Mouse (Mus musculus) cortical plate, adult 2 months (tissue): ENCODE measurements around the gene Itga5. TPM values are rescaled to one million over a fixed set of nuclear protein-coding genes. Genes with fewer than 3 reads are reported as not detected.
A peak's percentile ranks its signal among the peaks of the same experiment; 100 is the strongest.

Source experiments
- H3K27ac ChIP-seq: fragments of 200-500 bp; 2 replicates; pipeline ENCODE4 v1.5.1; 2012; ENCODE audit warnings: low read length, control low read depth, inconsistent platforms; ENCODE audit not compliant: insufficient read depth
- H3K4me1 ChIP-seq: fragments of 200-500 bp; 2 replicates; pipeline ENCODE4 v1.6.1; 2011; ENCODE audit warnings: low read length; ENCODE audit not compliant: control insufficient read depth, insufficient read depth
- H3K4me3 ChIP-seq: fragments of 200-500 bp; 2 replicates; pipeline ENCODE4 v1.5.1; 2011; ENCODE audit warnings: mild to moderate bottlenecking, low read length, control low read depth; ENCODE audit not compliant: insufficient read depth
- CTCF ChIP-seq: fragments of 200-500 bp; IDR thresholded peaks from 2 replicates; pipeline ENCODE4 v1.5.1; 2011; ENCODE audit warnings: mild to moderate bottlenecking, control low read depth, low read length; ENCODE audit not compliant: insufficient read depth; ENCODE audit errors: extremely low read depth
- POLR2A ChIP-seq: fragments of 200-500 bp; IDR thresholded peaks from 2 replicates; pipeline ENCODE4 v1.6.1; 2011; ENCODE audit warnings: mild to moderate bottlenecking, low read length, control low read depth; ENCODE audit not compliant: insufficient read depth; ENCODE audit errors: extremely low read depth
- polyA plus RNA-seq: library from polyadenylated mRNA; depleted of rRNA; stranded (reverse); fragments of >200 nt; gene quantifications from 2 replicates; pipeline ENCODE4 v1.2.3, GENCODE M21; 2012

The Itga5 gene
- polyA plus RNA-seq, 1 experiment: 3.8 TPM

DNA sequence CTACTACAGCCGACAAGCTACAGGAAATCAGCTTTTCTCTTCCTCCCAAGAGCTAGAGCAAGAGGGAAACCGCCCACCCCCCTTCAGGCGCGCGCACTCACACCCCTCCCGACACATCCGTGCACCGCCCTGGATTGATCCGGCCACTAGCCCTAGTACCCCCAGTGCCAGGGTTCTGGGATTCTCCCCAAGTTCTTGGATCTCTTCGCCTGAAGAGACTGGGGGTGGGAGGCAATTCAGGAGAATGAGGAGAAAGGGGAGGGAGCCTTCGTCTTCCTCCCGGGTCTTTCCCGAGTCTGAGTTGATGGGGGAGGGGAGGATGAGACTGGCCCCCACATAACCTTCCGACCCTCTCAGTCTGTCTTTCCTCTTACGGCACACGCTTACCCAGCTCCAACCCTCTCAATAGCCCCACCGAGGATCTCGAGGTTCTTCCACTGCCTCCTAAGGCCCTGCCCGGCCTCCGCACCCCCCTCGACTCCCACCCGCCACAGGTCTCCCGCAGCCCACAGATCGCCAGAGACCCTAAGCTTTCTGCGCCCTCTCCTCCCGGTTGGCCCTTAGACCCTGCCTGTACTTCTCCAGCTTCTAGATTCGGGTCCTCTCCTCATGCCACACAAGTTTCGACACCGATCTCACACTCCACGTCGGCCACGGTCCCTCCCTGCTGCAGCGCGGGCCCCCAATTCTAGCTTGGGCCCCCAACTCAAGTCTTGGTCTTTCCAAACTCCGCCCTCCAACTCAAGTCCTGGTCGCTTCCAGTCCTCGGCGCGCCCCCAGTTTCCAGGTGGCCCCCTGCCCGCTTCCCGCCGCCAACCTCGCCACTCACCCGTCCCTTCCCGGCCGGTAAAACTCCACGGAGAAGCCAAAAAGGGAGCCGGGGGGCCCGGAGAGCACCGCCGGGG, 840 bp downstream of the Itga5 start:
- H3K27ac ChIP-seq: no peak overlapping the region

DNA sequence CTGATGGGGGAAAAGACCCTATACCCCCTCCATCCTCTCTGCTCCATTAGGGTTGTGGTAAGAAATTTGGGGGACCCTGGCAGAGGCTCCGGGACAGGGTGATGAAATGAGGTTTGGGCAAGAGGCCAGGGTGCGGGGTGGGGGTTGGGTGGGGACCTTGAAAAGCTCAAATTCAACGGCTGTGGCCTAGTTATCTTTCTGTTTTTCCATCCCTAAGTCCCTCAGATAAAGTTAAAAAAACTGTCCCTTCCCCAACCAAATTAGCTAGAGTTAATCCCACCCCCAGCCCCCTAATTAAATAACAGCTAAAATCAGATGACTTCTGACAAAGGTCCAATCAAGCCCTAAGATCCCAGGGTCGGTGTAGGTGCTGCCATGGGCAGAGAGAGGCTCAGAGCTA, 1.8 kb downstream of the Itga5 start:
- Histone ChIP-seq H3K4me3 (no peak overlapping the region), H3K4me1 (no peaks in the 10 kb centered on the region), H3K27ac (no peak overlapping the region)
- TF ChIP-seq POLR2A (no peak), CTCF (no peak)

More for the DNA sequence above, 840 bp downstream of the Itga5 start:
- no peaks in the 10 kb centered on the region for H3K4me1 ChIP-seq
- peak overlapping the region; percentile 29 for H3K4me3 ChIP-seq
- TF ChIP-seq CTCF: no peak
- no peak for TF ChIP-seq POLR2A

DNA sequence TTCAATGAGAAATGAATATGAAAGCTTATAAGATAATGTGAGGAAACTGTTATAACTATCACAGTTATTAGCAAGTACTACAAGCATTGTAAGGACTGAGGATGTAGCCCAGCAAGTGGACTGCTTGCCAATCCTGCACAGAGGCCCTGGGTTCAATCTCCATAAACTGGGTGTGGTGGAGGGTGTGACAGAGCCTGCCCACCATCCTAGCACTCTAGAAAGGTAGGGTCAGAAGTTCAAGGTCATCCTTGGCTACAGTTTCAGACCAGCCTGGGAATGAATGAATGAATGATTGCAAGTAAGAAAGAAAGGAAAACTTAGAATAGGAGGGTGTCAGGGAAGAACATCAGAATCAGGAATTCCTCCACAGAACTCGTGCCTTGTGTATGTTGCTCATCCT, 2.8 kb downstream of the Itga5 start:
- Histone ChIP-seq H3K27ac (no peak overlapping the region), H3K4me1 (no peaks in the 10 kb centered on the region), H3K4me3 (no peak overlapping the region)
- TF ChIP-seq POLR2A: no peak
- no peak for TF ChIP-seq CTCF

DNA sequence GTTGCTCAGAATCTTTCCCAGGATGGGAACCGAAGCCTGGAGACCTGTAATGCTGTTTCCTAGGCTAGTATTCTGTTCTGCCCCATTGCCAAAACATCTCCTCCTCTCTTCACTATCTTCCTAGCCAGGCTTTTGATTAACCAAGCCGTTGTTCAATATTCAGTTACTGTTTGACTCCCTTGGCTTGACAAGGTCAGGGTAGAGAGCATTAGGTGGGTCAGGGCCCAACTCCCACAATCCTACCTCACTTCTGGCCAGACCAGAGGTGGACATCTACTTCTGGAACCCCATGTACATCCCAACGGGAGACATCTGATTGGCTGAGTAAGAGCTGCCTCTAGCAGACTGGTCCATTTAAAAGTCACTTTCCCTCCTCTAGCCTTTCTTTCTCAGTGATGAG, 3.6 kb downstream of the Itga5 start:
- Histone ChIP-seq H3K4me3 (no peak overlapping the region), H3K27ac (no peak overlapping the region), H3K4me1 (no peaks in the 10 kb centered on the region)
- TF ChIP-seq CTCF (no peak), POLR2A (no peak)

DNA sequence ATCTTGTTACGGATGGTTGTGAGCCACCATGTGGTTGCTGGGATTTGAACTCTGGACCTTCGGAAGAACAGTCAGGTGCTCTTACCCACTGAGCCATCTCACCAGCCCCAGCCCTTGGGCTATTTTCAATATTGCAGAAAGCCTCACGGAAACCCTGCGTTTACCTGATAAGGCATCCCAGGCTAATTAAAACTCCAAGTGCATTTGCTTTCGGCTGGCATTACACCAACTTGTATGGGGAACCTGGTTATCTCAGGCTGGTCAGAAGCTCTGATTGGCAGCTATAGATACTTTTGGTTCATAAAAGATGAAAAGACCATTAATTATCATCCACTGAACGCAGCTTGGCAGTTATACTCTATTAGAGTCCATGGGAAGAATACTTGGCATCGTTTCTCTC, 4.2 kb downstream of the Itga5 start:
- Histone ChIP-seq H3K4me3 (no peak overlapping the region), H3K27ac (no peak overlapping the region), H3K4me1 (no peaks in the 10 kb centered on the region)
- TF ChIP-seq POLR2A: no peak

DNA sequence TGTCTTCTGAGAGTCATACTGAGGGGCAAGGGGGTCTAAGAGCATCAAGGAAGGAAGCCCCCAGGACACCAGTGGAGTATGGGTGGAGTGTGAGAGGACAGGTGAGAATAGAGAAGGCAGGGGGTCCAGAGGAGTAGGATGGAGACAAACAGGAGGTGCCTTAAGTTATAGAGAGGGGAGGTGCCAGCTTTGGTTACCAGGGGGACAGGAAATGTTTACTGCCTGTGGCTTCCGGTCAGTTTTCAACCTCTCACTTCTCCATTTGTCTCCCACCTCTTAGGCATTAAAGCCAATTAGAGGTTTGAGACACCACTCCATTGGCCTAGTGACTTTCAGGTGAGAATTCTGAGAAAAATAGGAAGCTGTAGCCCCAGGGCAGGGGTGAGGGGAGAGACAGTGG, 5.3 kb downstream of the Itga5 start:
- H3K27ac ChIP-seq: no peak overlapping the region
- H3K4me3 ChIP-seq: no peak overlapping the region
- H3K4me1 ChIP-seq: no peaks in the 10 kb centered on the region
- TF ChIP-seq CTCF: no peak
- TF ChIP-seq POLR2A: no peak

DNA sequence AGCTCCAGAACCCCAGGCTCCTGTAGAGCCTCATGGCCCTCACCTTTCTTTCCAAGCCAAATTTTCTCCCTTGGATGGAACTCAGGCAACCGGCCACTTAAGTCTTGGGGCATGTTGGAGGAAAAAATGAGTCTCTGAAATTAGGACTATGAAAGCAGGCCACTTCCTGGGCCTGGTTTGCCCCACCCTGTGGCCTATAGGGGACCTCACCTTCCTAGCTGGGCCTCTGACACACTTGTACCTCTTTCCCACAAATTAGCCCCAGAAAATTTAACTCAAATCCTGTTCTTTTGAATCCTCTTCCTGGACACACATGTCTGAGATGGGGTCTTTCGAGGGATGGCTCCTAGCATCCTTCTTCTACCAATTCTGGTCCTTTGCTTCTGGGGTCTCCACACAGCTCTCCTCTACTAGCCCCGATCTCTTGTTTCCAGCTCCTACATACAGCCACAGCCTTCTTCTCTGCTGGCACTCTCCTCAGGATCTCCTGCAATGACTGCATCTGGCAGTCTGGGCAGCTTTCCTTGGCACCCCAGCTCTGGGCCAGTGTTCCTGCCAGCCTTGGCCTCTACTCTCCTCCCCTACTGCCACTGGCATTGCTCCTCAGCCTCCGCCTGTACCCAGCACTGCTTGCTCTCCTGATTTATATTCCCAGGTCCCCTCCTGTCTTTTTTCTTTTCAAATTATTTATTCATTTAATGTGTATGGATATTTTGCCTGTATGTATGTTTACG, 6.5 kb downstream of the Itga5 start:
- H3K4me1 ChIP-seq: no peaks in the 10 kb centered on the region
- TF ChIP-seq CTCF: no peak
- TF ChIP-seq POLR2A: no peak

DNA sequence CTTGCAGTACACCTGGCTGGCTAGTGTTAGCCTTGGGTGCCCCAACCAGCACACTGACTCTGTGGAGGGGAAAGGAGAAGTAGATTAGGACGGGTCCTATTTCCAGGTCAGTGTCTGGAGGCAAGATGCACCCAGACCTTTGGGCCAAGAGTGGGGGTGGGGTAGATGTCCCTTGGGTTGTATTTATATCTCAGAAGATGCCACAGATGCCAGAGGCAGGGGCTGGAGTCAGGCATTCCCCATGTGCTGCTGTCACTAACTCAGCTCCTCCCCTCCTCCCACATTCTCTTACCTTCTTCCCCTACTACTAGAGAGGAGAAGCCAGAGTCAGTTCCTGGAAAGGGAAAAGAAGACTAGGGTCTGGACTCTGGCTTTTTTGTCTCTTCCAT, 7.4 kb downstream of the Itga5 start:
- no peak for TF ChIP-seq CTCF
- TF ChIP-seq POLR2A: no peak
- Histone ChIP-seq H3K4me3 (no peak overlapping the region), H3K4me1 (no peaks in the 10 kb centered on the region), H3K27ac (no peak overlapping the region)

More for the DNA sequence above, 6.5 kb downstream of the Itga5 start:
- no peak overlapping the region for H3K4me3 ChIP-seq
- no peak overlapping the region for H3K27ac ChIP-seq

DNA sequence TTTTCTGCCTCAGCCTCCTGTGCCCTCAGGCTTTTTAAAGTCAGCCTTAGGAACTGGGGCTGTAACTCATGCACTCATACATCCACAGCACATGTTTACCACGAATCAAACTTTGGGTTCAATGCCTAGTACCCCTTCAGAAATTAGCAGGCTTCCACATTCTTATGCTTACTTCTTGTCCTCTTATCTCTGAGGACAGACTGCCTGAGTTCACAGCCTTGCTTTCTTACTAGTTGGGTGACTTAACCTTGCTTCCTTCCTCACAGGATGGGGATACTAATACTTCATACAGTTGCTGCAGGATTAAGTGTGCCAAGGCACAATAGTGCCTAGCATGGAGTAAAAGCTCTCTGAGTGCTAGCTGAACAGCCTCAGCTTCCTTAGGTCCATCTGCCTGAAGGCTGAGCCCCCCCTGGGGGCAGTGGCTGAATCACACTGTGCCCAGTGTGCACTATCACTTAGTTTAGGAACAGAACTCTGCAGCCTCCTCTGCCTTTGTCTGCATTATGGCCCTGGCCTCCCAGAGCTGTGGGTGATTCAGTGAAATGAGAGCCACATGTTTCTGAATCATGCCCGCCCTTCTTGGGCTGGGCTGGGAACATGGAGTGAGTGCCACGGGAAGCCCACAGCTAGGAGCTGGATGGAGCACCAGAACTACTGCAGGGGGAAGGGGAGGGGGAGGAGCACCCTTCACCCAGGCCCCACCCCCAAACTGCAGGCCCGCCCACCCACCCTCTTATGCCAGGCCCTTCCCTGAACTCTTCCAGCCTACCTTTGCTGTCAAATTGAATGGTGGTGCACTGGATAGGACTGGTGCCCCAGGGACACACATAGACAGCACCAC, 8.1 kb downstream of the Itga5 start:
- H3K27ac ChIP-seq: no peak overlapping the region
- no peak for TF ChIP-seq POLR2A
- no peak for TF ChIP-seq CTCF
- H3K4me1 ChIP-seq: no peaks in the 10 kb centered on the region
- H3K4me3 ChIP-seq: no peak overlapping the region

DNA sequence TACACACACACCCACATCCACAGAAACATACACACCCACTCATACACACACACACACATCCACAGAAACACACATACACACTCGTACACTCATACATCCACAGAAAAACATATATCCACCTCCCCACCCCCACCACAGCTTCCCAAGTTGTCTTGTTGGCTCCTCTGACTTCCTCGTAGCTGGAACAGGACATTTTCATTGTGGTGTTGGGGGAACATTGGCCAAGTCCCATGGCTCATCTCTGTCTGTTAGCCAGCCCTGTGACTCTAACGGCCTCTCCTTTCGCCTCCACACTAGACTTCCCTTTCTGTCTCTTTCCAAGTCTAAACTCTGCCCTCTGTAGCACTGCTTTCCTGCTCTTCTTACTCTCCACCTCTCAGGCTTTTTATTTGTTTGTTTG, 8.7 kb downstream of the Itga5 start:
- Histone ChIP-seq H3K4me3 (no peak overlapping the region), H3K4me1 (no peaks in the 10 kb centered on the region), H3K27ac (no peak overlapping the region)
- TF ChIP-seq CTCF (no peak), POLR2A (no peak)
